Mouse (Mus musculus): ENCODE data around the gene Hmg20b.

The Hmg20b gene

DNA sequence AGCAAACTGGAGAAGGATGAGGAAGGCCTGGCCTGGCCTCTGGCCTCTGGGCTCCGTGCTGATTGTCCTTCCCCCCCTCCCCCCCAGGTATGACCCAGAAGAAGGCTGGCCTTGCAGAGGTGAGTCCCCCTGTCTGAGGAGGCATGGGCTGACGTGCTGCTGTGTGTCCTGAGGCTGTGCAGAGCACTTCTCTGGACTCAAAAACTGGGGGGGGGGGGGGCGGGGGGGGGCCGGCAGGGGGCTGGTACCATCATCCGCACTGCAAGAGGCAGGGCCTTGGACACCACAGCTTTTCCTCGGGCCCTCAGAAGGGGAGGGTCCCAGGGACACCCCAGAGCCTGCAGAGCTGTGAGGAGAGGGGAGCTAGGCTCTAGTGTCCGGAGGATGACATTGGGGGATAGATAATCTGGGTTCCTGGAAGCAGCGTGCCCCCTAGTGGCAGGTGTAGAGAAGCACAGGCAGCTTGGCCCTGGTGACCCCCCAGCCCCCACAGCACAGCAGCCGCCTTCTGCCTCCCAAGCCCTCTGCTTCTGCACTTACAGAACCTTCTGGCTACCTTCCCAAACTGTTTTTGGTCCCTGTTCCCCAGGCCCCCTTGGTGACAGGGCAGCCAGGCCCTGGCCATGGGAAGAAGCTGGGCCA, 45.6 kb downstream of the Hmg20b start:
- no peak for DNase-seq (ENCODE audit: low spot score)

GRCm38 (mm10) chr10:81303761-81304160, 46.5 kb downstream of the Hmg20b start:
- no peak for DNase-seq (ENCODE audit: low spot score)

DNA sequence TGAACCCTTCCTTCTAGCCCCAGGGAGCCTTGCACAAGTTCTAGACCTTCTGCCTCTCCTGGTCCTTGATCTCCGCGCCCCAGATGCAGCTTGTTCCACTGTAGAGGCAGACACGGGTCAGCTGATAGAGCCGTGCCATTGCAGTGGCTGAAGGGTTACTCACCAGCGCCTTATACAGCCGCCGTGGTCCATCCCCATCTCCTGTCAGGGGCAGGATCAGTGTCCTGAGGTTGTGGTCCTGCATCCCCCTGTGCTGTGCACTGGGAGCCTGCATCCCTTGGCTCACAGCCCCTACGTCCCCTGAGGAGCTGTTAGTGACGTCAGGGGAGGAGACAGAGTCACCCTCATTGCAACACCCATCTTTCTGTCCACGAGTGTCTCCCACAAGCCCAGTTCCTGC, 47.0 kb downstream of the Hmg20b start:
- DNase-seq (ENCODE audit: low spot score), result no peak

- DNase-seq (ENCODE audit: low spot score), result no peak
These were observed 47.5 kb downstream of the Hmg20b start for GRCm38 (mm10) chr10:81302781-81303218.

- DNase-seq (ENCODE audit: low spot score), result no peak
These were observed 48.0 kb downstream of the Hmg20b start for GRCm38 (mm10) chr10:81302288-81302687.

- no peak for DNase-seq (ENCODE audit: low spot score)
These were observed 49.0 kb downstream of the Hmg20b start for GRCm38 (mm10) chr10:81301321-81301720.

DNA sequence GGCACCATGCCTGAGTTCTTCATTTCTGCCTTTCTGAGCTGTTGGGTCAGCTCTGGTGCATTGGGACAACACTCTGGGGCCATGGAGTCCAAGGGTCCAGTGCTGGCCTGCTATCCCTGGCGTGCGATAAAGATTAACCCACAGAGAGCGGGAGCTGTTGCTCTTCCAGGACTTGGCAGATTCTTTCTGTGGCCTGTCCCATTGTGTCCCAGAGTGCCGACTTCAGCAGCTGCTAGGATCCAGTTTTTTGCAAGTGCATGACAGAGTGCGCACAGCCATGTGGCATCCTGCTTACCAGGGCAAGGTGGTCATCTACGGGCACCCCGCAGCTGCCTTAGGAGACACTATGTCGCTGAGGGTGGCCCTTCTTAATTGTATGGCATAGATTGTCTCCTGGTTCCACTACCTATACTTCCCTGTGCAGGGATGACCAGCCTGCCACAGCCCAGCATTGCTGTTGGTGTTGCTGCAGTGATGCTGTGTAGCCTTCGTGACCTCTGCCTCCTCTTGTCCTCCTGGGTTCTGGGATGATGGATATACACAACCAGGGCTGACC, 49.9 kb downstream of the Hmg20b start:
- DNase-seq (ENCODE audit: low spot score), result no peak

- DNase-seq (ENCODE audit: low spot score), result no peak
These were observed 50.5 kb downstream of the Hmg20b start for GRCm38 (mm10) chr10:81299585-81300351.

DNA sequence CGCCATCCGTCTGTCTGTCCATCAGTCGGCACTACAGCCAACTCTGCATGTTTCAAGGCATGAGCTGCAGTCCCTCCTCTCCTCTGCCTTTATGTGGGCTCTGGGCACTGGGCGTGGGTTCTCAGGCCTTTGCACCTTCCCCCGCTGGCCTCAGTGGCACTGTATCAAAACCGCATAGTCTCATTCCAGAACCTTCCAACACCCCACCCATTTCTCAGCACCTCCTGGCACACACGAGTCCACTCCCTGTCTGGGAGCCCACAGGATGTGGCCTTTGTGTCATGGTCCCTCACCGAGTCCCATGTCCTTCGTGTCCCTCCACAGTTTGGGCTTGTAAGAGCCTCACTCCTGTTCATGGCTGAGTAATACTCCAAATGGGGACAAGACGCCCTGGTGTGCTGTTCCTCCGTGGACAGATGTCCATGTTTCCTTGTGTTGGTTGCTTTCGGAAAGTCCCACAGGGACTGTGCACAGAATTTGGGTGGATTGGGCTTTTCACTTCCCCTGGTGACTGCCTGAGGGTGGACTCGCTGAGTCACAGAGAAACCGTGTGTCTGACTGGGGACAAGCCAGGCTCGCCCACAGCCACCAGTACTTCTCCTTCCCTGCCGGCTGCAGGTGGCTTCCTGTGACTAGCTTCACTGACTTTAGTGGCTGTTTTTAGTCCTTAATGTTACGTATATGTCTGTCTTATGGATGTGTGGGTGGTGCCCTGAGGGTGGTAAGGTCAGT, 51.7 kb downstream of the Hmg20b start:
- no peak for DNase-seq (ENCODE audit: low spot score)

DNA sequence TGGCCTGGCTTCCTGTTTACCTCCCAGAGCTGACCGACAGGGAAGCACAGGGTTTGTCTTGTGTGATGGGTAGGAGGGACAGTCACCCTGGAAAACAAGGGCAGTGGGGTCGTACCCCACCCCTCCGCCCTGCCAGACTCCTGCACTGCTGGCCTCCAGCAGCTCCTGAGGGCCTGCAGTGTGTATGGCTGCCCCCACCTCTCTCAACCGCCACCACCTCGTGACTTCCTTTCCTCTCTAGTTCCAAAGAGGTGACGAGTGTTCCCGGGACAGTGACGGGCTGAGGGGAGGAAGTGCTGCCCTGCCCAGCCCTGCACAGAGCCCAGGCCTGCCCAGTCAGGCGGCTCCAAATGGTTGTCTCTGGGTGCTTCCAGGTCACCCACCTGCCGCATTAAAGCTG, 52.4 kb downstream of the Hmg20b start:
- DNase-seq (ENCODE audit: low spot score), result no peak

DNA sequence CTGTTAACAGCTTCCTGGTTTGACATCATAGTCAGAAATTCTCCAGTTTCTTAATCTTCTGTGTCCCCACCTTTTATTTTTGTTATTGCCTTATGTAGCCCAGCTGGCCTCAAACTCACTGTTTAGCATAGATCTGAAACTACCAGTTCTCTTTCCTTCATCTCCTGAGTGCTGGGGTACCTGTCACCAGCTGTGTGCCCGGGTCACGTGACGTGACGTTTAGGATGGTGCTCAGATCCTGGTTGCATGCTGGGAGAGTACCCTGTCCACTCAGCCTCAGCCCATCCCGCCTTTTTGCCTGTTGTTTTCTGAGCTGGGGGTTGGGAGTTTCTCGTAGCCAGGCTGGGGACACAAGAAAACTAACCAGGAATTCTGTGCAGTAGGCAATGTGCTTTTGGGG, 53.0 kb downstream of the Hmg20b start:
- DNase-seq (ENCODE audit: low spot score), result no peak

Measured in ovary, postnatal 36 days (tissue).